Mouse (Mus musculus) kidney, postnatal 0 days (tissue): ENCODE measurements around the gene Narf. TPM values are rescaled to one million over a fixed set of nuclear protein-coding genes. Genes with fewer than 3 reads are reported as not detected.

ENCODE experiments used
- ATAC-seq: fragments of 200-750 bp; cut with Nextera tagmentation; replicated peaks from 2 replicates; pipeline ENCODE4 v1.8.0; 2017; ENCODE audit warnings: low read depth, moderate number of reproducible peaks, moderate TSS enrichment, moderate library complexity; ENCODE audit not compliant: low FRiP score
- DNase-seq: peaks from one replicate; pipeline ENCODE4 v3.0.0-alpha.2; 2016; ENCODE audit warnings: low spot score
- H3K27ac ChIP-seq: fragments of 300-500 bp; sonication (generic); 2 replicates; pipeline ENCODE4 v1.5.1; 2014; ENCODE audit warnings: mild to moderate bottlenecking
- H3K27me3 ChIP-seq: fragments of 300-500 bp; sonication (generic); 2 replicates; pipeline ENCODE4 v1.6.1; 2014; ENCODE audit warnings: low read length, mixed read lengths; ENCODE audit not compliant: insufficient read depth
- H3K36me3 ChIP-seq: fragments of 300-500 bp; sonication (generic); 2 replicates; pipeline ENCODE4 v1.6.1; 2014; ENCODE audit warnings: low read length, mixed read lengths; ENCODE audit not compliant: insufficient read depth
- H3K4me1 ChIP-seq: fragments of 300-500 bp; sonication (generic); replicated peaks from 2 replicates; pipeline ENCODE4 v1.6.1; 2014; ENCODE audit warnings: antibody characterized with exemption, low read length, mixed read lengths; ENCODE audit not compliant: insufficient read depth
- H3K4me2 ChIP-seq: fragments of 300-500 bp; sonication (generic); 2 replicates; pipeline ENCODE4 v1.6.1; 2014; ENCODE audit warnings: mild to moderate bottlenecking, low read length, moderate library complexity, mixed read lengths
- H3K4me3 ChIP-seq: fragments of 300-500 bp; sonication (generic); replicated peaks from 2 replicates; pipeline ENCODE4 v1.5.1; 2014; ENCODE audit warnings: low read depth, low read length
- H3K9ac ChIP-seq: fragments of 300-500 bp; sonication (generic); 2 replicates; pipeline ENCODE4 v1.6.1; 2014; ENCODE audit warnings: low read depth, low read length
- H3K9me3 ChIP-seq: fragments of 300-500 bp; sonication (generic); replicated peaks from 2 replicates; pipeline ENCODE4 v1.6.1; 2016; ENCODE audit warnings: low read length, inconsistent platforms, mixed read lengths
- CTCF ChIP-seq: IDR thresholded peaks from 2 replicates; pipeline ENCODE4 v1.5.1; 2016; ENCODE audit warnings: antibody characterized with exemption, low read depth, mild to moderate bottlenecking, moderate library complexity
- WGBS: fragments of 180-500 bp; shearing (Covaris S2); extraction: QIAGEN DNeasy Blood & Tissue Kit; methylation state at CpG from one replicate; pipeline ENCODE4 v1.1.7; 2014; 5-methylcytosine and 5-hydroxymethylcytosine counted together
- polyA plus RNA-seq: library from polyadenylated mRNA; unstranded; fragments of >200 nt; fragmentation: Nextera tagmentation; extraction: Ambion mirVana; gene quantifications from 2 replicates; pipeline ENCODE4 v1.2.1, GENCODE M21; 2015

The Narf gene
- polyA plus RNA-seq, 1 experiment from 2014 or later = 30.7 TPM

DNA sequence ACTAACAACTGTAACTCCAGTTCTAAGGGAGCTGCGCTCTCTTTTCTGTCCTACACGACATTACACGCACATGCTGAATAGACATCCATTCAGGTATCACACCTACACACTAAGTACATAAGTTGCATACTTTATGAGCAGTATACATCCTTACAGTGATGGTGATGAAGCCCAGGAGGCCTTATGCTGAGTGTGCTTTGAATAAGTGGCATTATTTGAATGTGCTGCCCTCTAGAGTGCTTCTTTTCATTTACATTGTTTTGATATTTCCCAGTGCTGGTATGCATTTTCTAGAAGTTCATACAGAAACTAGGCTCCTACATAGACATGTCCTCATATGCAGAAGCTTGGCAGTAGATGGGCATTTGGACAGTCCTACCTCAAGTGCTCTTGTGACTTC is 52.8 kb downstream of the Narf start:
- H3K4me1 ChIP-seq = no peaks in the 10 kb centered on the region
- H3K27ac ChIP-seq = no peak overlapping the region
- peaks cover 45% of the 10 kb centered on the region for H3K36me3 ChIP-seq
- peak; percentile 48 for TF ChIP-seq CTCF
- H3K4me3 ChIP-seq = no peak overlapping the region
- H3K4me2 ChIP-seq = no peak overlapping the region
- H3K9ac ChIP-seq = no peak overlapping the region
- ATAC-seq (no peak), DNase-seq (peak; percentile 15)
- 96% methylated on average over 3 of the region's 3 CpGs for WGBS
- H3K9me3 ChIP-seq = no peaks in the 10 kb centered on the region
- H3K27me3 ChIP-seq = no peaks in the 10 kb centered on the region

DNA sequence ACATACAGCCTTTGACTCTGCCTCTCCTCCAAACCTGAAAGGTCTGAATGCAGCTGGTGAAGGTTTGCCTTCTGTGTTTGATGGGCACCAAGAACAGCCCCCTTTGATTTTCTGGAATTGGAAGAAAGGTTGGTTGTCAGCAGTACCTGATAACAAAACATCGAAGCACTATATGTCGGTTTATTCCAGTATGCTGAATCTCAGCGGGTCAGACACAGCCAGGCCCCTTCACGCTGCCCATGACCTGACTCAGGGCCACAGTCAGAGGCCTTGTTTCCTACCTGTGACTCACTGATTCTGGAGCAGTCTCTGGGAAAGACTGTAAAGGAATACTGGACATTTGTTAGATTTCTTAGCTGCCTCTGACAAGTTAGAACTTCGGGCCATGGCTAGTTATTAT is 57.7 kb downstream of the Narf start:
- WGBS = 94% methylated on average over 5 of the region's 5 CpGs
- DNase-seq (no peak), ATAC-seq (no peak)
- Histone ChIP-seq H3K9me3 (no peaks in the 10 kb centered on the region), H3K4me1 (no peaks in the 10 kb centered on the region), H3K4me3 (no peak overlapping the region), H3K9ac (no peak overlapping the region), H3K4me2 (no peak overlapping the region), H3K27me3 (no peaks in the 10 kb centered on the region), H3K36me3 (peaks cover 31% of the 10 kb centered on the region; the same call in 1 of the 2 replicates), H3K27ac (no peak overlapping the region)
- TF ChIP-seq CTCF = no peak

- H3K27ac ChIP-seq = no peak overlapping the region
- TF ChIP-seq CTCF = no peak
- ATAC-seq (no peak), DNase-seq (no peak)
- no peak overlapping the region for H3K4me2 ChIP-seq
- H3K4me3 ChIP-seq = no peak overlapping the region
- peaks cover 29% of the 10 kb centered on the region for H3K36me3 ChIP-seq
- WGBS = 83% methylated on average over 8 of the region's 8 CpGs
- H3K4me1 ChIP-seq = no peaks in the 10 kb centered on the region
- no peaks in the 10 kb centered on the region for H3K27me3 ChIP-seq
- H3K9me3 ChIP-seq = no peaks in the 10 kb centered on the region
- H3K9ac ChIP-seq = no peak overlapping the region
These were observed 61.4 kb downstream of the Narf start for GRCm38 (mm10) chr11:121298493-121298892.

- Histone ChIP-seq H3K27ac (peak overlapping the region; percentile 55; the same call in 1 of the 2 replicates), H3K4me1 (no peaks in the 10 kb centered on the region), H3K4me3 (no peak overlapping the region), H3K36me3 (peaks cover 40% of the 10 kb centered on the region), H3K9ac (no peak overlapping the region), H3K9me3 (no peaks in the 10 kb centered on the region), H3K4me2 (no peak overlapping the region), H3K27me3 (no peaks in the 10 kb centered on the region)
- ATAC-seq = peak; percentile 87
- TF ChIP-seq CTCF = no peak
- 60% methylated on average over 9 of the region's 9 CpGs for WGBS
- DNase-seq = peak; percentile 41
These were observed 63.2 kb downstream of the Narf start for GRCm38 (mm10) chr11:121300265-121300664.

- Histone ChIP-seq H3K9ac (no peak overlapping the region), H3K9me3 (no peaks in the 10 kb centered on the region), H3K27me3 (no peaks in the 10 kb centered on the region), H3K36me3 (peaks cover 46% of the 10 kb centered on the region), H3K4me1 (no peaks in the 10 kb centered on the region), H3K4me2 (no peak overlapping the region), H3K27ac (no peak overlapping the region), H3K4me3 (no peak overlapping the region)
- TF ChIP-seq CTCF = no peak
- 94% methylated on average over 6 of the region's 6 CpGs for WGBS
- no peak for DNase-seq
- no peak for ATAC-seq
These were observed 68.3 kb downstream of the Narf start for GRCm38 (mm10) chr11:121305371-121305770.

Other genes with a start within 250 kb of the Narf start
- 102 and 106 TPM in 2 replicates for gene Csnk1d, start 245.9 kb upstream of the Narf start, polyA plus RNA-seq
- 0.16 and 0.23 TPM in 2 replicates for gene Cd7, start 197.8 kb upstream of the Narf start, polyA plus RNA-seq
- gene Sectm1b, start 173.7 kb upstream of the Narf start, polyA plus RNA-seq = 2.0 and 2.4 TPM in 2 replicates
- gene Sectm1a, start 156.0 kb upstream of the Narf start, polyA plus RNA-seq = 0.63 and 0.73 TPM in 2 replicates
- 0.05 TPM in 1 of 2 replicates, not detected in the other for gene Tex19.2, start 118.6 kb upstream of the Narf start, polyA plus RNA-seq
- 0.13 TPM in 1 of 2 replicates, not detected in the other for gene Tex19.1, start 91.1 kb upstream of the Narf start, polyA plus RNA-seq
- gene Uts2r, start 77.0 kb upstream of the Narf start, polyA plus RNA-seq = not detected in 2 replicates
- 8.4 and 8.9 TPM in 2 replicates for gene Hexdc, start 32.8 kb upstream of the Narf start, polyA plus RNA-seq
- gene Ogfod3, start 32.5 kb upstream of the Narf start, polyA plus RNA-seq = 37.9 and 38.1 TPM in 2 replicates
- 24.3 and 27.2 TPM in 2 replicates for gene Cybc1, start 7.9 kb upstream of the Narf start, polyA plus RNA-seq
- gene Foxk2, start 22.7 kb downstream of the Narf start, polyA plus RNA-seq = 5.5 and 6.2 TPM in 2 replicates
- gene Wdr45b, start 117.2 kb downstream of the Narf start, polyA plus RNA-seq = 76.2 and 83.7 TPM in 2 replicates
- gene Rab40b, start 151.0 kb downstream of the Narf start, polyA plus RNA-seq = 4.9 and 5.7 TPM in 2 replicates
- 10.1 and 10.3 TPM in 2 replicates for gene Fn3krp, start 184.1 kb downstream of the Narf start, polyA plus RNA-seq
- 5.6 and 6.6 TPM in 2 replicates for gene Fn3k, start 197.7 kb downstream of the Narf start, polyA plus RNA-seq
- gene Tbcd, start 214.7 kb downstream of the Narf start, polyA plus RNA-seq = 29.8 and 36.1 TPM in 2 replicates